Mouse (Mus musculus) liver, embryonic 16.5 days (tissue): ENCODE results near the gene Dicer1. TPM values are rescaled to one million over a fixed set of nuclear protein-coding genes. Genes with fewer than 3 reads are reported as not detected.

ENCODE experiments used
- ATAC-seq: fragments of 200-750 bp; cut with Nextera tagmentation; 2 replicates; pipeline ENCODE4 v1.8.0; 2017; ENCODE audit warnings: low read depth, mild to moderate bottlenecking, moderate number of reproducible peaks, moderate library complexity
- H3K27ac ChIP-seq: fragments of 300-500 bp; sonication (generic); 2 replicates; pipeline ENCODE4 v1.5.1; 2014; ENCODE audit warnings: mild to moderate bottlenecking, low read length
- H3K27me3 ChIP-seq: fragments of 300-500 bp; sonication (generic); 2 replicates; pipeline ENCODE4 v1.6.1; 2014; ENCODE audit warnings: low read depth, low read length, mixed read lengths; ENCODE audit not compliant: control insufficient read depth, insufficient read depth
- H3K36me3 ChIP-seq: fragments of 300-500 bp; sonication (generic); 2 replicates; pipeline ENCODE4 v1.6.1; 2014; ENCODE audit warnings: mild to moderate bottlenecking; ENCODE audit not compliant: control insufficient read depth, insufficient read depth
- H3K4me1 ChIP-seq: fragments of 300-500 bp; sonication (generic); 2 replicates; pipeline ENCODE4 v1.6.1; 2014; ENCODE audit warnings: low read depth, low read length, mixed read lengths; ENCODE audit not compliant: control insufficient read depth
- H3K4me2 ChIP-seq: fragments of 300-500 bp; sonication (generic); 2 replicates; pipeline ENCODE4 v1.6.1; 2014; ENCODE audit warnings: low read depth, low read length, mixed read lengths
- H3K4me3 ChIP-seq: fragments of 300-500 bp; sonication (generic); 2 replicates; pipeline ENCODE4 v1.5.1; 2014; ENCODE audit warnings: low read depth, mild to moderate bottlenecking, low read length
- H3K9ac ChIP-seq: fragments of 300-500 bp; sonication (generic); 2 replicates; pipeline ENCODE4 v1.6.1; 2014; ENCODE audit warnings: low read depth, low read length
- H3K9me3 ChIP-seq: fragments of 300-500 bp; sonication (generic); replicated peaks from 2 replicates; pipeline ENCODE4 v1.6.1; 2016; ENCODE audit warnings: low read length; ENCODE audit not compliant: control insufficient read depth
- WGBS: fragments of 180-500 bp; shearing (Covaris S2); extraction: QIAGEN DNeasy Blood & Tissue Kit; methylation state at CpG from one replicate; pipeline ENCODE4 v1.1.7; 2014; ENCODE audit not compliant: insufficient replicate concordance; 5-methylcytosine and 5-hydroxymethylcytosine counted together
- polyA plus RNA-seq: library from polyadenylated mRNA; unstranded; fragments of >200 nt; fragmentation: Nextera tagmentation; extraction: Ambion mirVana; gene quantifications from 2 replicates; pipeline ENCODE4 v1.2.1, GENCODE M21; 2015

The Dicer1 gene
- 3.4 and 4.7 TPM in 2 replicates for polyA plus RNA-seq

DNA sequence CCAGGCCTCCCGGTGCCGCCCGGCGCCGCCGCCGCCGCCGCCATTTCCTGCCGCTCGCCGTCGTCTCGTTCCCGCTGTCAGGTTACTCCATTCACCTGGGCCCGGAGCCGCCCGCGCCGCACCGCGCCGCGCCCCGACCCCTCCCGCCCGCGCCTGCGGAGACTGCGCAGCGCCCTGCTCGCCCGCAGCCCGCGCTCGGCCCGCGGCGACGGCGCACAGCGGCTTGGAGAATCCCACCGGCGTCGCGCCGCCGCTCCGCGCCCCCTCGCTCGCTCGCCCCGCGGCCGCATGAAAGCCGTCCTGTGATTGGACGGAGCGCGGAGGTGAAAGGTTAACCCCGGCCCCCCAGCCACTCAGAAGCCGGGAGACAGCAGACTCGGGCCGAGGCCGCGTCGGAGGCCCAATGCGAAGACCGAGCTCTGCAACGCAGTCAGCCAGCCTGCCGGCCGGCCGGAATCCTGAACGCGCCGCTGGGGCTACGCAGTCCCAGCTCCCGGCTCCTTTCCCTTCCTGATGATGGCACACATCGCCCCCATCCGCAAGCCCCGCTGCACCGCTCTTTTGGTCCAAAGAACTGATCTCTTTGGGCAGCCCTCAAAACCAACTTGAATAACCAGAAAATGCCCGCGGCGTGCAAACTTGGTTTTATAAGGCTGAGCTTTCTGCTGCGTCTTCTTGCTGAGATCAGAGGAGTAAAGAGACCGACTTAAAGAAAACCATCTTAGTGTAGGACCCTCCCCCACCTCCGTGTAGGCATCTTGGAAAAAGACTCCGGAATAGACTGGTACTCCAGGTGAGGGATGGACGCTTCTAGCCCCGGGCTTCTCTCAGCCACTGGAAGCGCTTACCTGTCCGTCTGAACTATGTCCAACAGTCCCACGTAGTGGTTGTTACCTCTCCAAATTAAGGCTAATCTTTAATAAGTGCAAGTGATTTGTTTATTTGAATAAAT lies at the start of gene Dicer1:
Dicer1 (minus strand) TSS at position 139 of the 952 bp plus-strand sequence.
- Histone ChIP-seq H3K9ac (peak within 1 kb of the TSS; percentile 83), H3K9me3 (no peaks in the 10 kb centered on the region), H3K36me3 (no peaks in the 10 kb centered on the region), H3K4me1 (peaks cover 35% of the 10 kb centered on the region), H3K4me2 (peak within 1 kb of the TSS; percentile 73), H3K27ac (peak within 1 kb of the TSS; percentile 69), H3K27me3 (no peaks in the 10 kb centered on the region), H3K4me3 (peak within 1 kb of the TSS; percentile 81)
- WGBS, result under 1% methylated on average over 70 of the region's 94 CpGs
- peak; percentile 94 for ATAC-seq

DNA sequence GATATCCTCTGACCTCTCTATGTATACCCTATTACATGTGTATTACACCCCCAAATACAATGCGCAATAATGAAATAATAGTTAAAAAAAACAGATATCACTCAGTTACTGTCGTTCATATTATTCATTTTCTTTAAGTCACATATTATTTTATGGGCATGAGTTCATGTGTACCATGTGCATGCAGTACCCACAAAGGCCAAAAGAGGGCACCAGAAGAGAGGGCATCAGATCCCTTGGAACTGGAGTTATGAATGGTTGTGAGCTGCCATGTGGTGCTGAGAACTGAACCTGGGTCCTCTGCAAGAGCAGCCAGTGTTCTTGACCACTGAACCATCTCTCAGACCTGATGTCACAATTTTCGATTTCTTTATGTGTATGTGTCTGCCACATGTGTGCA lies 47.6 kb upstream of the Dicer1 start:
- Histone ChIP-seq H3K27me3 (no peaks in the 10 kb centered on the region), H3K4me1 (no peaks in the 10 kb centered on the region), H3K4me2 (no peak overlapping the region), H3K4me3 (no peak overlapping the region), H3K27ac (no peak overlapping the region), H3K9ac (no peak overlapping the region), H3K36me3 (no peaks in the 10 kb centered on the region), H3K9me3 (peaks cover 2% of the 10 kb centered on the region)
- ATAC-seq, result no peak
- 69% methylated on average over 3 of the region's 3 CpGs for WGBS

DNA sequence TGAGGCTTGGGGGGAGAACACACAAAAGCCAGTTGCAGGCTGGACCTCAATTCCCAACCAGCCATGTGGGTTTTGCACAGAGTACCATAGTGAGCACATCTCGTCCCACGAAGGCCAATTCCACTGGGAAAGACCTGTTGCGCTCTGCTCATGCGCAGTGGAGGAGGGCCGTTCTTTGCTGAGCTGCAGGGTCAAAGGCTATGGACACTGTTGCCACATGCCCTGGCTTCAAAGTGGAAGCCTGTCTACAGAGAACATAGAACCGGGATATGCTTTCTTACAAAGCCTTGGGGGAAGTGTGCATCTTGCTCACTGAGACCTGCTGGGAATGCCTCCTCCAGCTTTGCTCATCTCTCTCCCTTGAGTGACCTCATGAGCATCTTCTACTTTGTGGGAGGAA lies 46.2 kb upstream of the Dicer1 start:
- ATAC-seq, result peak; percentile 71
- Histone ChIP-seq H3K4me2 (no peak overlapping the region), H3K36me3 (no peaks in the 10 kb centered on the region), H3K9ac (no peak overlapping the region), H3K4me3 (no peak overlapping the region), H3K27ac (no peak overlapping the region), H3K27me3 (no peaks in the 10 kb centered on the region), H3K4me1 (no peaks in the 10 kb centered on the region), H3K9me3 (peaks cover 2% of the 10 kb centered on the region)
- WGBS, result 72% methylated on average over 6 of the region's 6 CpGs

- no peak for ATAC-seq
- no peaks in the 10 kb centered on the region for H3K27me3 ChIP-seq
- peaks cover 2% of the 10 kb centered on the region for H3K9me3 ChIP-seq
- no peak overlapping the region for H3K9ac ChIP-seq
- H3K4me2 ChIP-seq, result no peak overlapping the region
- H3K27ac ChIP-seq, result no peak overlapping the region
- H3K4me1 ChIP-seq, result no peaks in the 10 kb centered on the region
- no peak overlapping the region for H3K4me3 ChIP-seq
- H3K36me3 ChIP-seq, result no peaks in the 10 kb centered on the region
- 62% methylated on average over 11 of the region's 11 CpGs for whole genome bisulfite sequencing
Measured at GRCm38 (mm10) chr12:104796635-104797378, 45.1 kb upstream of the Dicer1 start.

DNA sequence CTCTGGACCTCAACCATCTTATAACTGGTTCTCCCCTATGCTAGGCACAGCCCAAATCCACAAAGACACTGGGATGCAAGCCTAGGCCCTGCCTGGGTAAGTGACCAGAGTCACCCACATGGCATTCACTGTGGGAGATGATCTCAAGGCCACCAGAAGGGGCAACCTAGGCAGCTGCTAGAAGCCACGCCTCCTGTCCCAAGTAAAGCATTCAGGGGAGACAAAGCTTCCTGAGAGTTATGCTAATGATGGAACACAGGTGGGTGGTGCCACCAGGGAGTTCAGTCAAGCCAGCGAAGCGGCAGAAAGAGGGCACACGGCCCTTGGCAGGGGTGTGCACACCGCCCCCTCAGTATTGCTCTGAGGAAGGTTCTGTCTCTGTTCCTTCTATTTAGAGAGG lies 43.2 kb upstream of the Dicer1 start:
- 59% methylated on average over 5 of the region's 5 CpGs for WGBS
- Histone ChIP-seq H3K9ac (no peak overlapping the region), H3K27ac (no peak overlapping the region), H3K27me3 (no peaks in the 10 kb centered on the region), H3K4me3 (no peak overlapping the region), H3K4me1 (no peaks in the 10 kb centered on the region), H3K4me2 (no peak overlapping the region), H3K36me3 (no peaks in the 10 kb centered on the region), H3K9me3 (peaks cover 2% of the 10 kb centered on the region; the same call in 1 of the 2 replicates)
- ATAC-seq, result no peak

DNA sequence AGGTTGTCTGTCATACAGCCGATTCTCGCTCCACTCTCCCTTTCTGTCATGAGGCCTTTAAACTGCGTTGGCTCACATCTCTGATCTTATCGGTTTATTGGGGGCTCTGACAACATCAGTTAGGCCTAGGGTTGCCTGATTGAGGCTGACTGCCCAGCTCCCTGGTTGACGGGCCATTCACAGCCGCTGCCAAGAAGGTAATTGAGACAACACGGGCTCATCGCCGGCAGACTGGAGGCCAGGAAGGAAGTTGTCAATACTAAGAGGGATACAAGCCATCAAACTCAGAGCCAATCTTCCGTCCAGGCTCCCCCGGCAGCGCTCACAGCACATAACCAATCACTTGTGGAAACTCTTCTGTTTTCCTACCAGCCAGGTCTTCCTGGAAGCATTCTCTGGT lies 41.7 kb upstream of the Dicer1 start:
- Histone ChIP-seq H3K4me1 (no peaks in the 10 kb centered on the region), H3K27ac (no peak overlapping the region), H3K36me3 (no peaks in the 10 kb centered on the region), H3K4me2 (no peak overlapping the region), H3K27me3 (no peaks in the 10 kb centered on the region), H3K9ac (no peak overlapping the region), H3K9me3 (no peaks in the 10 kb centered on the region), H3K4me3 (no peak overlapping the region)
- ATAC-seq, result no peak
- 27% methylated on average over 12 of the region's 12 CpGs for WGBS

- 46% methylated on average over 1 of the region's 1 CpGs for WGBS
- Histone ChIP-seq H3K9ac (no peak overlapping the region), H3K9me3 (no peaks in the 10 kb centered on the region), H3K36me3 (no peaks in the 10 kb centered on the region), H3K4me2 (no peak overlapping the region), H3K4me3 (no peak overlapping the region), H3K4me1 (no peaks in the 10 kb centered on the region), H3K27ac (no peak overlapping the region), H3K27me3 (no peaks in the 10 kb centered on the region)
- no peak for ATAC-seq
Measured at GRCm38 (mm10) chr12:104777603-104778002, 25.9 kb upstream of the Dicer1 start.

GRCm38 (mm10) chr12:104771941-104772340 lies 20.2 kb upstream of the Dicer1 start:
- Histone ChIP-seq H3K4me2 (no peak overlapping the region), H3K4me3 (no peak overlapping the region), H3K27me3 (no peaks in the 10 kb centered on the region), H3K4me1 (no peaks in the 10 kb centered on the region), H3K9ac (no peak overlapping the region), H3K9me3 (no peaks in the 10 kb centered on the region), H3K27ac (no peak overlapping the region), H3K36me3 (no peaks in the 10 kb centered on the region)
- 54% methylated on average over 2 of the region's 2 CpGs for WGBS
- ATAC-seq, result no peak
